Mouse (Mus musculus) thymus, postnatal 36 days (tissue): ENCODE results near the gene Fkbp2.
"Not testable (repeated sequence)": the region's sequence is repeated elsewhere in the genome, so short reads cannot be mapped to it uniquely, and the experiment has no call there.

Source experiments
- DNase-seq, 2 experiments: peaks; one replicate each; pipeline ENCODE4 v3.0.0; 2022; ENCODE audit warnings: mixed read lengths in 2 of 2

The Fkbp2 gene

DNA sequence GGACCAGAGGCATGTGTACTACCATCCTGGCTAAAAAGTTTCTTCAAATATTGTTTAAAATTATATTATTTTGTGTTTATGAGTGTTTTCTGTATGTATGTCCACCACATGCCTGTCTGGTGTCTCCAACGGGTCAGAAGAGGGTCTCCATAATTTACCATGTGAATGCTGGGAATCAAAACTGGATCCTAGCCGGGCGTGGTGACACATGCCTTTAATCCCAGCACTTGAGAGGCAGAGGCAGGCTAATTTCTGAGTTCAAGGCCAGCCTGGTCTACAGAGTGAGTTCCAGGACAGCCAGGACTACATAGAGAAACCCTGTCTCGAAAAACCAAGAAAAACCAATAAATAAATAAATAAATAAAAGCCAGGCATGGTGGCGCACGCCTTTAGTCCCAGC, 10.9 kb upstream of the Fkbp2 start:
- not testable (repeated sequence) for DNase-seq

DNA sequence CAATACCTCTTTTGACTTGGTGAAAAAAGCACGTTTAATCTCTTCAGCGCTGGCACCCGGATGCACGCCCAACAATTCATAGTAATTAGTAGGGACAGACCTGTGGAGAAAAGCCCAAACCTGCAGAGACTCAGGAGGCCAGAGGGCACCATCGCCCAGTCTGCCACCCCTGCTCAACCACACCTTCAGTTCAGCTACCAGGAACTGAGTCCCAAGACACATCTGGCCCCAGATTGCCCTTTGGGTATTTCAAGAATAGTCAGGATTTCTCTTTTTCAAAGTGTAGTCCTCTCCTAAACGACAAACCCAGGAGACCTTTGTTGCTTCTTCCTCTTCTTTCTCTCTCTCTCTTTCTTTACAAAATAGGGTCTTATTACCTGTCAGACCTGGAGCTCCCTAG, 10.4 kb upstream of the Fkbp2 start:
- no peak for DNase-seq

GRCm38 (mm10) chr19:6989251-6989650, 8.9 kb upstream of the Fkbp2 start:
- DNase-seq: no peak

DNA sequence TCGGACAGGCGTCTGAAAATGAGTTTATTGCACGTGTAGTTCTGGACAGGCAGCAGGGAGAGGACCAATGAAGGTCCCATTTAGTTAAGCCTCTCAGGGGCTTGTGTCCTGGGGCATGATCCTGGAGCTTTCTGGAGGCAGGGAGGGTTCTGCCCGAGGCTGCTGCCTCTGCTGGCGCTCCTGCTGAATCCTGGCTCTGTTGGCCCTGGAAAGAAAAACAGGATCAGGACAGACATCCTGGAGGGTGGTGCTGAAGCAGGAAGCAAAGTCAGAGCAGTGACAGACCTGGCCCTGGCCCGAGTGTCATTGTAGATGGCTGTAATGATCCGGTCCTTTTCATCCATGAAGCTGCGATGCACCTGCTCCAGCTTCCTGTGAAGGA, 7.6 kb upstream of the Fkbp2 start:
- no peak for DNase-seq

- peak; percentile 79 to 83 for DNase-seq
These were observed 7.0 kb upstream of the Fkbp2 start, which contains the start of gene Vegfb for GRCm38 (mm10) chr19:6987061-6987903. Gene Vegfb, minus strand, starts transcription at chr19:6987651.

GRCm38 (mm10) chr19:6985951-6986708, 5.8 kb upstream of the Fkbp2 start:
- no peak for DNase-seq

- DNase-seq: no peak
These were observed 5.0 kb upstream of the Fkbp2 start for GRCm38 (mm10) chr19:6985300-6985699.

GRCm38 (mm10) chr19:6983621-6984020, 3.3 kb upstream of the Fkbp2 start:
- no peak for DNase-seq

GRCm38 (mm10) chr19:6981465-6981864, 1.2 kb upstream of the Fkbp2 start:
- DNase-seq: no peak

DNA sequence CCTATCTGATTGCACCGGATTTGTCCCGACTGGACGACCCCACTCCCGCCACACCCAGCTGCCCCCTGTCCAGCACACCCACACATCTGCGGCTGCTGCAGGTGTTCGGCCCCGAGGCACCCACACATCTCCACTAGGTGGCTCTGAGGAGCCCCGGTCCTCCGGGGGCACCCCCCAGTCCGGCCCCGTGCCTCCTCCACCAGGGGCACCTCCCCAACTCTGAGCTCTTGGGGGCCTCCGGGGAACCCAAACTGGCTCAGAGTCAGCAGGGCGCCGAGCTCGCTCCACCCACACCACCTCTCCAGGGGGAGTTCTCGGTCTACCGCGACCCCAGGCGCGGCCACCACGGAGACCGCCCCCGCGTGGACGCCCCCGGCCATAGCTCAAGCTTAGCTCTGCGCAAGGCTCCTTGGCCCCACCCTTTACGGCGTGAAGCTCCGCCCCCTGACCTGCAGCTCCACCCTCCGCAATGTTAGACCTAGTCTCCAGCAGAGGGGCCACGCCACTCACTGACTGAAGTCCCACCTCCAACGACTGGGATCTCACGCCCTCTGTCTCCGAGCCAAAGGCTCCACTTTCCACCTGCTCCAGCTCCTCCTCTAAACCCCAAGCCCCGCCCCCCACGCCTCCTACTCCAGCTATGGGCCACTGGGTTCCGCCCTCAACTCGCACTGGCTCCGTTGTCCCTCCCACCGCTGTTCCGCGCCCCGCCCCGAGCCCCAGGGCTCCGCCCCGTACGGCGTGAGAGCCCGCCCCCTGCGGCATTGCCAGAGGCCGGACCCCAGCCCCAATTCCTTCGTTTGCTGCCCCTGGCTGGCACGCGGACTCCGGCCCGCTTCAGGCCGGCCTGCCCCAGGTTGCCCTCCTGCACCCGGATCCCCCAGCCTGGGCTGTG, 568 bp downstream of the Fkbp2 start:
- peak; percentile 99 to 100 for DNase-seq

DNA sequence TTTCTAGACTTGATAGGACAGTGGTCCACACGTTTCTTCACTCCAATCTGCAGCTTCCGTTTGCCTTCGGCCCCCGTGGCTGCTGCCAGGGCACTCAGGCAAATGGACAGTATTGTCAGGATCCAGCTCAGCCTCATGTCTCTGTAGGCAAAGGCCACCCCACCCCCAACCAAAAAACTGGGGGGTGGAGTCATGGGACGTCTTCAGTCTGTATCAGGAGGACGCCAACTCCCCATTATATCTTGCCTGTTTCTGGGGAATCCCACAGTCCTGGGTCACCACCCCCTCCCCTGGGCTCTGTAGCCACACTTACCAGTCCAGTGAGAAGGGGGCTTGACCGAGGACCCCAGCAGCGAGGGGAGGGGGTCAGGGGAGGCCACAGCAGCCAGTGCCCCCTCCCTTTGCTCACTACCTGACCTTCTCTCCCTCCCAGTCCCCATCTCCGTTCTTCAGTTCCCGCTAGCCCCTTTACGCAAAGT, 1.3 kb downstream of the Fkbp2 start:
- peak in 1 of 2 experiments; percentile 53 for DNase-seq

GRCm38 (mm10) chr19:6978639-6978974, 1.7 kb downstream of the Fkbp2 start:
- no peak for DNase-seq

DNA sequence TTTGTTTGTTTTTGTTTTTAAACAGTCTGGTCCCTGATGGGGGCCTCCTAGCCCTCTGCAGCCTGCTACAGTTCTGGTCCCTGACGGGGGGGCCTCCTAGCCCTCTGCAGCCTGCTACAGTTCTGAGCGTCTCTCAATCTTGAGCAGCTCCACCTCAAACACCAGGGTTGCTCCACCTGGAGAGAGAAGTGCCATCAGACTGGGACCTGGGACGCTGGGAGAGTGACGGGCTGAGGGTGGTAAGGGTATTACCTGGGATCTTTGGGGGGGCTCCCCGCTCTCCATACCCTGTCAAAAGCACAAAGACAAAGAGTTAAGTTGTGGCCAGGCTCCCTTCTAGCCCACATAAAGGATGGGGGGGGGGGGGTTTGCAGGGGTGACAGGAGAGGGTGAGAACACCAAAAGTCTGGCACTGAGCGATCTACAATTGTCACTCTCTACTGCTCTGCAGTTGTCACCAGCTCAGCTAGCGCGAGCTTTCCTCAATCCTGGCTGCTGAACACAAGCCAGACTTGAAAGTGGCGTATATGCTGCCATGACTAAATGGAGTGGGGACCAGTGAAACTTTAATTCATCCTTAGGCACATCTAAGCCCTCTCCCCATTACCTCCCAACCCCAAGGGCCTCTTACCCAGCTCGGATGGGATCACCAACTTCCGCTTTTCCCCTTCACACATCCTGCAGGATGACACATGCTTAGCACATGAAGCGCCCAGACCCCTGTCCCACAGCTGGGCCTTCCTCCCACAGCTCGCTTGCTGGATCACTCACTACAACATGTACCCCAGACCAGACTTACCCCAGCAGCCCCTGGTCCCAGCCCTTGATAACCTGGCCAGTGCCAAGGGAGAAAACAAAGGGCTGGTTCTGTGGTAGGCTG, 2.3 kb downstream of the Fkbp2 start:
- no peak for DNase-seq

DNA sequence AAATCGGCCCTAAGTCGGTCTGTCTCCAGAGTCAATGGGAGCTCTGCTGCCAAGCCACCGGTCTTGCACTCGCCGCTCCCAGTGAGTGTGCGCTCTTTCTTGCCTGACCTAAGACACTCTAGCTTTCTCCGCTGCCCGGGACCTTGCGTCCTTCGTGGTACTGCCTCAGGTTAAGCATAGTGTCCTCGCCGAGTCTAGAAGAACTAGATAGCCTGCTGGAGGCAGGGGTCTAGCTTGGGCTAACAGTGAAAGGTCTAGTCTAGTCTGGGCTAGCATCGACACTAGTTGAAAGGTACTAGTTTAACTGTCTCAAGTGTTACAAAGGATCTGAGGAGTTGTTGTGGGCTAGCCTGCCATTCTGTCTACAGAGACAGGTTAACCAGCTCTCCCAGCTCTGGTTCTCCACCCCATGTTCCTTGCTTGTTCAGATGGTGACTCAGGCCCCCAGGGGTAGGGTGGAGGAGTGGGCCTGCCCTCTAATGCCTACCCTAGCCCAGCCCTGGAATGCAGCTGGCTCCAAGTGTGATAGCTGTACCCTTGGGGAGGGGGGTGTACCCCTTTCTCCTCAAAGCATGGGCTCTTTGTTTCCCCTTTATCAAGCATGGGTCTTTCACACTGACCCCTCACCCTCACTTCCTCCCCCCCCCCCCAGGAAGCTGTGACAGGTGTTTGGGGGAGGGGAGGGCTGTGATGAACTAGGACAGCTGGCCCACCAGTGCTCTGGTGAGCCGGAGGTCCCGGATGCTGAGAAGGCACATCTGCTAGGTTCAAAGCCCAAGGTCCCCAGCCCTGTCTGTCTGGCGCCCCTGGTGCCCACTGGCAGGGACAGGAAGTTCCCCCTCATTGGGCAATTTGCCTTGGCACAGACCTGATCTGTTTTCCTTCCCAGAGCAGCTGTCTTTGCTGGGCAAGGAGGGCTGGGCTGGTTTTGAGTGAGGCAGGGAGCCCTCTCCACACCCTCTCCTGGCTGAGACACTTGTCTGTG, 4.5 kb downstream of the Fkbp2 start, which contains the start of gene Plcb3:
Gene Plcb3 (minus strand): TSS at position 934 of the 985 bp plus-strand sequence.
- peak; percentile 85 to 94 for DNase-seq

GRCm38 (mm10) chr19:6974211-6975205, 5.8 kb downstream of the Fkbp2 start, which contains the start of gene Ppp1r14b:
Gene Ppp1r14b, plus strand, starts transcription at chr19:6974968.
- peak; percentile 82 to 90 for DNase-seq

GRCm38 (mm10) chr19:6973581-6974190, 6.6 kb downstream of the Fkbp2 start:
- no peak for DNase-seq

GRCm38 (mm10) chr19:6972247-6972917, 7.9 kb downstream of the Fkbp2 start:
- no peak for DNase-seq

- DNase-seq: no peak
These were observed 8.7 kb downstream of the Fkbp2 start for GRCm38 (mm10) chr19:6971644-6972043.
